Mouse (Mus musculus): Measurements from ENCODE around the gene Cd248. TPM values are rescaled to one million over a fixed set of nuclear protein-coding genes. Genes with fewer than 3 reads are reported as not detected.

Gene Cd248
- polyA plus RNA-seq, 1 experiment from 2014 or later, result 42.8 TPM

- H3K4me1 ChIP-seq (ENCODE audit: control insufficient read depth, insufficient read depth, low read length), result peaks cover 30% of the 10 kb centered on the region
- peaks cover 2% of the 10 kb centered on the region for H3K36me3 ChIP-seq (ENCODE audit: control insufficient read depth, insufficient read depth, low read length)
- H3K4me2 ChIP-seq (ENCODE audit: low read depth, low read length), result no peak overlapping the region
- under 1% methylated on average over 21 of the region's 21 CpGs for WGBS
- H3K9me3 ChIP-seq (ENCODE audit: control insufficient read depth, low read length), result no peaks in the 10 kb centered on the region
- no peak overlapping the region for H3K4me3 ChIP-seq (ENCODE audit: low read length)
- H3K27ac ChIP-seq (ENCODE audit: low read length), result no peak overlapping the region
- H3K9ac ChIP-seq (ENCODE audit: low read depth, low read length), result no peak overlapping the region
- H3K27me3 ChIP-seq (replicated peaks; ENCODE audit: control insufficient read depth, insufficient read depth, low read length), result no peaks in the 10 kb centered on the region
- ATAC-seq, result peak; percentile 70
These were observed 26.4 kb downstream of the Cd248 start for GRCm38 (mm10) chr19:5094243-5094632.

DNA sequence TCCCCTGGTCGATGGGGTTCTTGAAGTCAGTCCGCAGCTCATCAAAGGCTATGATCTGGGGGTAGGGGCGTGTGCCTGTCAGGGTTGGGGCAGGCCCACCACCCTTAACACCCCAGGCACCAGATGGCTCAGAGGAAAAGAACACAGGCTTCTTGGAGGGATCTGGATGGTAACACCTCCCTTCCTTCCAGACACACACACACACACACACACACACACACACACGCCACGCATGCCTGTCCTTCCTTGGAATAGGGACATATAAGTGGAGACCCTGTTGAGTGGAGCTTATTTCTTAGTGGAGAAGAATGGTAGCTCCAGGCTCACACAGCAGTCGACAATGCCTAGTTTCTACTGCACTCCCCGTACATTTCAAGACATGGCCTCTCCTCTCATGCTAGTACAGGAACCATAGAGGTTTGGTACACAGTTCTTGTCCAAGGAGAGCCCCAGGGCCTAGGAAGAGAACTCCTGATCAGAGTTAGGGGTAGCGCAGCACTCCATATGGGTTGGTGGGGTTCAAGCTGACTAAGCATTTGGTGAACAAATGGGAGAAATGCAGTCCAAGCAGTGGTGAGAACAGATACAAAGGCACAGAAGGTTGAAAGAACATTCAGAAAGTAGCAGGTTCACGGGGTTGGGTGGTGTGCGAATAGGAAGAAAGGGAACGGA, 27.0 kb downstream of the Cd248 start:
- peaks cover 27% of the 10 kb centered on the region for H3K4me1 ChIP-seq (ENCODE audit: control insufficient read depth, insufficient read depth, low read length)
- 43% methylated on average over 11 of the region's 11 CpGs for whole genome bisulfite sequencing
- no peak overlapping the region for H3K9ac ChIP-seq (ENCODE audit: low read depth, low read length)
- no peak overlapping the region for H3K27ac ChIP-seq (ENCODE audit: low read length)
- H3K9me3 ChIP-seq (ENCODE audit: control insufficient read depth, low read length), result no peaks in the 10 kb centered on the region
- H3K4me2 ChIP-seq (ENCODE audit: low read depth, low read length), result no peak overlapping the region
- no peak overlapping the region for H3K4me3 ChIP-seq (ENCODE audit: low read length)
- no peak; the same call in 1 of the 2 replicates for ATAC-seq
- no peaks in the 10 kb centered on the region for H3K27me3 ChIP-seq (replicated peaks; ENCODE audit: control insufficient read depth, insufficient read depth, low read length)
- peaks cover 2% of the 10 kb centered on the region for H3K36me3 ChIP-seq (ENCODE audit: control insufficient read depth, insufficient read depth, low read length)

- no peak overlapping the region for H3K4me2 ChIP-seq (ENCODE audit: low read depth, low read length)
- H3K27ac ChIP-seq (ENCODE audit: low read length), result no peak overlapping the region
- H3K9ac ChIP-seq (ENCODE audit: low read depth, low read length), result peak overlapping the region; percentile 39; the same call in 1 of the 2 replicates
- H3K36me3 ChIP-seq (ENCODE audit: control insufficient read depth, insufficient read depth, low read length), result peaks cover 8% of the 10 kb centered on the region
- no peak overlapping the region for H3K4me3 ChIP-seq (ENCODE audit: low read length)
- H3K27me3 ChIP-seq (replicated peaks; ENCODE audit: control insufficient read depth, insufficient read depth, low read length), result no peaks in the 10 kb centered on the region
- peaks cover 27% of the 10 kb centered on the region for H3K4me1 ChIP-seq (ENCODE audit: control insufficient read depth, insufficient read depth, low read length)
- no peak for ATAC-seq
- no peaks in the 10 kb centered on the region for H3K9me3 ChIP-seq (ENCODE audit: control insufficient read depth, low read length)
- WGBS, result 14% methylated on average over 9 of the region's 9 CpGs
These were observed 28.1 kb downstream of the Cd248 start for GRCm38 (mm10) chr19:5095887-5096474.

DNA sequence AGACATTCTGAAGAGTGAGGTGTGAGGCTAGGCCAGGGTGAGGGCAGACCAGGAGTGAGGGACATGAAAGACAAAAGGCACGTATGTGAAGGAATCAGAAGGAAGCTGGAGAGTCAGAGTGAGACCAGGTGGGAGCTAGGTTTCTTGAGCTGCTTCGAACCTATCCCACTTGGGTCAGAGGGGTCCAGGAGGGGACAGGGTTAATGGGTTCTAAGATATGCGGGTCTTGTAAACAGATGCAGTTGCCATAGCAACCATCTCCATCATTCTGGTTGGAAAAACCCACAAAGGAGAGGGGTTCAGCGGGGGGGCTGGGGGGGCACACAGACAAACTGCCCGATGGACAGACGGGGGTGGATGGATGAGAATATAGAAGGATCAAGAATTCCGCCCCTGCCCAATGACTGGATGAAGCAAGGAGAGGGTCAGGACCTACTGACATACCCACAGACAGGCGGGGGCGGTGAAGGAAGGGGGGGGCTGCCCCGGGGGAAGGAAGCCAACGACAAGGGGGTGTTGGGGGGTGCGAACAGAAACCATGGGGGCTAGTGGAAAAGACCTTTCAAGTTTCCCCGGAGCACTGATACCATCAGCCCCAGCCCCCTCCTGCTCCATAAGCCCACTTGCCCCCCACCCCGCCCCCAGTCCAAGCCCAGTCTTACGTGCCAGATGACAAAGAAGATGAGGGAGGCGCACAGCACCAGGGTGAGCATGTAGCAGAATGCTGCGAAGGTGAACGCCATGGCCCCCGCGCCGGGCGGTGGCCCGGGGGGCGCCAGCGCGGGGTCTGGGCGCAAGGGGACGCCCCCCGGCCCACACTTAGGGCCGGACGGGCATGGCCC, 29.9 kb downstream of the Cd248 start:
- no peaks in the 10 kb centered on the region for H3K27me3 ChIP-seq (replicated peaks; ENCODE audit: control insufficient read depth, insufficient read depth, low read length)
- H3K27ac ChIP-seq (ENCODE audit: low read length), result no peak overlapping the region
- H3K4me1 ChIP-seq (ENCODE audit: control insufficient read depth, insufficient read depth, low read length), result peaks cover 27% of the 10 kb centered on the region
- H3K4me2 ChIP-seq (ENCODE audit: low read depth, low read length), result peak overlapping the region; percentile 100
- peaks cover 17% of the 10 kb centered on the region for H3K36me3 ChIP-seq (ENCODE audit: control insufficient read depth, insufficient read depth, low read length)
- H3K9me3 ChIP-seq (ENCODE audit: control insufficient read depth, low read length), result no peaks in the 10 kb centered on the region
- H3K9ac ChIP-seq (ENCODE audit: low read depth, low read length), result peak overlapping the region; percentile 78
- 4% methylated on average over 20 of the region's 31 CpGs for WGBS
- peak; percentile 6; the same call in 1 of the 2 replicates for ATAC-seq
- H3K4me3 ChIP-seq (ENCODE audit: low read length), result peak overlapping the region; percentile 61

- 5% methylated on average over 40 of the region's 48 CpGs for WGBS
- H3K4me2 ChIP-seq (ENCODE audit: low read depth, low read length), result peak within 1 kb of the TSS; percentile 100
These were observed 30.7 kb downstream of the Cd248 start, which contains the start of gene Cnih2 for GRCm38 (mm10) chr19:5098363-5099143. Cnih2 (minus strand) TSS chr19:5098521.

DNA sequence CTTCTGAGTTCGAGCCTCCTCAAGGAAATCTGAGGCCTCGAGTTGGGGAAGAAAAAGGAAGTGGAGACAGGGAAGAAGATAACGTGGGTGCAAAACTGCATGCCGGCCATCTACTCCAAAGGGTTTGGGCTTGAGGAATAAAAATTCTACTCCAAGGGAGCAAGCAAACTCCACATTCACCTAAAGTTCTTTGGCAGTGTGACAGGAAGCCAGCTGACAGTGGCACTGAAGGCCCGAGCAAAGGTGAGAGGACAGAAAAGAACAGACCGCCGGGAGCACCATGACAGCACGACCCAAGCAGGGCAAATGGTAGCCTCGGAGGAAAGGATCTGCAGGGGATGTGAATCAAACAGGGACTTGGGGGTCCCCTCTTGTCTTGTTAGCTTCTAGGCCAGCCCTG, 38.2 kb downstream of the Cd248 start:
- no peak for ATAC-seq
- Histone ChIP-seq H3K9ac (ENCODE audit: low read depth, low read length) (peak overlapping the region; percentile 95), H3K27ac (ENCODE audit: low read length) (peak overlapping the region; percentile 91), H3K9me3 (ENCODE audit: control insufficient read depth, low read length) (no peaks in the 10 kb centered on the region), H3K4me2 (ENCODE audit: low read depth, low read length) (peak overlapping the region; percentile 88), H3K36me3 (ENCODE audit: control insufficient read depth, insufficient read depth, low read length) (peaks cover 14% of the 10 kb centered on the region), H3K4me3 (ENCODE audit: low read length) (peak overlapping the region; percentile 85), H3K4me1 (ENCODE audit: control insufficient read depth, insufficient read depth, low read length) (peaks cover 20% of the 10 kb centered on the region), H3K27me3 (replicated peaks; ENCODE audit: control insufficient read depth, insufficient read depth, low read length) (no peaks in the 10 kb centered on the region)
- 7% methylated on average over 9 of the region's 9 CpGs for WGBS

More at GRCm38 (mm10) chr19:5098363-5099143, 30.7 kb downstream of the Cd248 start, which contains the start of gene Cnih2:
- ATAC-seq, result peak; percentile 70
- H3K27ac ChIP-seq (ENCODE audit: low read length), result no peak within 1 kb of the TSS
- peak within 1 kb of the TSS; percentile 61 for H3K4me3 ChIP-seq (ENCODE audit: low read length)
- H3K27me3 ChIP-seq (replicated peaks; ENCODE audit: control insufficient read depth, insufficient read depth, low read length), result no peaks in the 10 kb centered on the region
- H3K4me1 ChIP-seq (ENCODE audit: control insufficient read depth, insufficient read depth, low read length), result peaks cover 27% of the 10 kb centered on the region
- peak within 1 kb of the TSS; percentile 78 for H3K9ac ChIP-seq (ENCODE audit: low read depth, low read length)
- H3K9me3 ChIP-seq (ENCODE audit: control insufficient read depth, low read length), result no peaks in the 10 kb centered on the region
- peaks cover 17% of the 10 kb centered on the region for H3K36me3 ChIP-seq (ENCODE audit: control insufficient read depth, insufficient read depth, low read length)

- Histone ChIP-seq H3K27ac (ENCODE audit: low read length) (peak within 1 kb of the TSS; percentile 91), H3K27me3 (replicated peaks; ENCODE audit: control insufficient read depth, insufficient read depth, low read length) (no peaks in the 10 kb centered on the region), H3K9me3 (ENCODE audit: control insufficient read depth, low read length) (no peaks in the 10 kb centered on the region), H3K9ac (ENCODE audit: low read depth, low read length) (peak within 1 kb of the TSS; percentile 95), H3K4me3 (ENCODE audit: low read length) (peak within 1 kb of the TSS; percentile 85), H3K4me2 (ENCODE audit: low read depth, low read length) (peak within 1 kb of the TSS; percentile 88), H3K4me1 (ENCODE audit: control insufficient read depth, insufficient read depth, low read length) (peaks cover 20% of the 10 kb centered on the region), H3K36me3 (ENCODE audit: control insufficient read depth, insufficient read depth, low read length) (peaks cover 10% of the 10 kb centered on the region)
- peak; percentile 94 for ATAC-seq
- WGBS, result under 1% methylated on average over 46 of the region's 46 CpGs
These were observed 38.9 kb downstream of the Cd248 start, which contains the start of gene Rab1b for GRCm38 (mm10) chr19:5106731-5107191. Rab1b (minus strand) TSS chr19:5107072.

- Histone ChIP-seq H3K4me1 (ENCODE audit: control insufficient read depth, insufficient read depth, low read length) (peaks cover 20% of the 10 kb centered on the region), H3K9ac (ENCODE audit: low read depth, low read length) (peak overlapping the region; percentile 95; the same call in 1 of the 2 replicates), H3K9me3 (ENCODE audit: control insufficient read depth, low read length) (no peaks in the 10 kb centered on the region), H3K27me3 (replicated peaks; ENCODE audit: control insufficient read depth, insufficient read depth, low read length) (no peaks in the 10 kb centered on the region), H3K4me2 (ENCODE audit: low read depth, low read length) (no peak overlapping the region), H3K4me3 (ENCODE audit: low read length) (no peak overlapping the region), H3K36me3 (ENCODE audit: control insufficient read depth, insufficient read depth, low read length) (peaks cover 5% of the 10 kb centered on the region; the same call in 1 of the 2 replicates), H3K27ac (ENCODE audit: low read length) (no peak overlapping the region)
- 64% methylated on average over 18 of the region's 18 CpGs for WGBS
- ATAC-seq, result no peak; the same call in 1 of the 2 replicates
These were observed 39.8 kb downstream of the Cd248 start for GRCm38 (mm10) chr19:5107556-5108270.
